8 mouse cellular contexts compared by ENCODE assay signal in genomic region chr7:28376011-28376771, GRCm38 (mm10). TPM values are rescaled to one million over a fixed set of nuclear protein-coding genes. Genes with fewer than 3 reads are reported as not detected.
A peak's percentile ranks its signal among the peaks of the same experiment; 100 is the strongest.
DNase-seq lines count a peak whose midpoint lies in the region; ATAC-seq and TF ChIP-seq lines count a peak whose summit lies in the region.

No protein-coding gene starts in this region.

- peak; percentile 4 for ATAC-seq in liver, embryonic 16.5 days (ENCODE audit: low read depth)
- ATAC-seq in neural tube, embryonic 14.5 days (ENCODE audit: low read depth) = no peak

- peaks cover 83% of the 10 kb centered on the region for H3K4me1 ChIP-seq in liver, embryonic 16.5 days (ENCODE audit: control insufficient read depth, low read depth, low read length)
- peaks cover 13% of the 10 kb centered on the region for H3K4me1 ChIP-seq in neural tube, embryonic 14.5 days (ENCODE audit: control insufficient read depth, insufficient read depth, low read length)

- intact Hi-C loops in gastrocnemius, adult 2 months (cut with DNase I) = no loop called here

- H3K4me2 ChIP-seq in liver, embryonic 16.5 days (ENCODE audit: low read depth, low read length) = peak overlapping the region; percentile 96
- H3K4me2 ChIP-seq in neural tube, embryonic 14.5 days (ENCODE audit: low read depth, low read length) = peak overlapping the region; percentile 73

- no peak for TF ChIP-seq CTCF in gastrocnemius, adult 2 months (IDR thresholded peaks at IDR 0.05)

- peaks cover 4% of the 10 kb centered on the region; the same call in 1 of the 2 replicates for H3K36me3 ChIP-seq in liver, embryonic 16.5 days (ENCODE audit: control insufficient read depth, insufficient read depth)
- no peaks in the 10 kb centered on the region for H3K36me3 ChIP-seq in neural tube, embryonic 14.5 days (ENCODE audit: control insufficient read depth, insufficient read depth, low read length)

- peak overlapping the region; percentile 94 for H3K27ac ChIP-seq in gastrocnemius, adult 2 months
- H3K27ac ChIP-seq in liver, embryonic 16.5 days (ENCODE audit: low read length) = peak overlapping the region; percentile 96
- peak overlapping the region; percentile 82 for H3K27ac ChIP-seq in neural tube, embryonic 14.5 days (ENCODE audit: low read depth, low read length)

- H3K9me3 ChIP-seq in liver, embryonic 16.5 days (replicated peaks; ENCODE audit: control insufficient read depth, low read length) = no peaks in the 10 kb centered on the region
- no peaks in the 10 kb centered on the region for H3K9me3 ChIP-seq in neural tube, embryonic 14.5 days (ENCODE audit: control insufficient read depth, low read length)

- H3K9ac ChIP-seq in liver, embryonic 16.5 days (ENCODE audit: low read depth, low read length) = peak overlapping the region; percentile 77
- H3K9ac ChIP-seq in neural tube, embryonic 14.5 days (replicated peaks; ENCODE audit: low read depth, low read length) = peak overlapping the region; percentile 55

- DNase-seq in A20 (ENCODE audit: low read depth, low spot score) = peak; percentile 90
- DNase-seq in adrenal gland, adult 2 months = peak; percentile 87
- DNase-seq in gastrocnemius, adult 2 months = peak; percentile 93
- peak; percentile 93 for DNase-seq in induced T-regulatory cell, adult 2 months (ENCODE audit: low read depth)
- peak; percentile 92 for DNase-seq in urinary bladder, postnatal 14 days (ENCODE audit: low spot score)
- no peak for DNase-seq in left cerebral cortex, adult 18-20 months (ENCODE audit: low spot score in 2 of 2)

- peaks cover 3% of the 10 kb centered on the region; the same call in 1 of the 2 replicates for H3K27me3 ChIP-seq in liver, embryonic 16.5 days (ENCODE audit: control insufficient read depth, insufficient read depth, low read depth, low read length)
- no peaks in the 10 kb centered on the region for H3K27me3 ChIP-seq in neural tube, embryonic 14.5 days (ENCODE audit: control insufficient read depth, insufficient read depth, low read length)

- 5% methylated on average over 30 of the region's 30 CpGs for WGBS in liver, embryonic 16.5 days (ENCODE audit: insufficient replicate concordance)
- WGBS in neural tube, embryonic 14.5 days = 5% methylated on average over 30 of the region's 30 CpGs

- peak overlapping the region; percentile 91 for H3K4me3 ChIP-seq in gastrocnemius, adult 2 months
- H3K4me3 ChIP-seq in liver, embryonic 16.5 days (ENCODE audit: low read depth, low read length) = peak overlapping the region; percentile 61
- peak overlapping the region; percentile 33 for H3K4me3 ChIP-seq in neural tube, embryonic 14.5 days (ENCODE audit: low read depth, low read length)

RNA-seq across cellular contexts. Expression of gene Plekhg2, which starts 3.8 kb away (rescaled TPM):
- 10 to 100 TPM; 14.9 to 15.6 TPM for total RNA-seq in adrenal gland, adult 2 months (2021)
- polyA plus RNA-seq in adrenal gland, adult 2 months (2012; rRNA removed) = 22.5 and 23.2 TPM in 2 replicates
- total RNA-seq in gastrocnemius, adult 2 months (2021) = 1 to 10 TPM; 4.0 to 7.5 TPM
- 4.8 and 6.3 TPM in 2 replicates for polyA plus RNA-seq in liver, embryonic 16.5 days (2015; fragmentation: Nextera tagmentation; extraction: Ambion mirVana)
- polyA plus RNA-seq in neural tube, embryonic 14.5 days (2014; fragmentation: Nextera tagmentation; extraction: Ambion mirVana) = 15.9 and 23.5 TPM in 2 replicates
- total RNA-seq in left cerebral cortex, adult 18-20 months (2021) = 1 to 10 TPM; 4.8 to 5.2 TPM

RNA-seq across cellular contexts. Expression of gene Zfp36, which starts 3.9 kb away (rescaled TPM):
- total RNA-seq in adrenal gland, adult 2 months (2021) = 10 to 100 TPM; 16.3 to 19.4 TPM
- 25.9 and 32.3 TPM in 2 replicates for polyA plus RNA-seq in adrenal gland, adult 2 months (2012; rRNA removed)
- total RNA-seq in gastrocnemius, adult 2 months (2021) = 10 to 100 TPM; 10.0 to 36.7 TPM
- 7.9 and 10.8 TPM in 2 replicates for polyA plus RNA-seq in liver, embryonic 16.5 days (2015; fragmentation: Nextera tagmentation; extraction: Ambion mirVana)
- 2.6 and 3.7 TPM in 2 replicates for polyA plus RNA-seq in neural tube, embryonic 14.5 days (2014; fragmentation: Nextera tagmentation; extraction: Ambion mirVana)
- 1 to 10 TPM; 1.4 to 2.3 TPM for total RNA-seq in left cerebral cortex, adult 18-20 months (2021)

RNA-seq across cellular contexts. Expression of gene Med29, which starts 16.3 kb away (rescaled TPM):
- total RNA-seq in adrenal gland, adult 2 months (2021) = 10 to 100 TPM; 39.6 to 49.7 TPM
- polyA plus RNA-seq in adrenal gland, adult 2 months (2012; rRNA removed) = 72.1 and 88.5 TPM in 2 replicates
- total RNA-seq in gastrocnemius, adult 2 months (2021) = 10 to 100 TPM; 22.1 to 28.3 TPM
- polyA plus RNA-seq in liver, embryonic 16.5 days (2015; fragmentation: Nextera tagmentation; extraction: Ambion mirVana) = 20.5 and 21.6 TPM in 2 replicates
- polyA plus RNA-seq in neural tube, embryonic 14.5 days (2014; fragmentation: Nextera tagmentation; extraction: Ambion mirVana) = 38.3 and 42.2 TPM in 2 replicates
- 10 to 100 TPM; 20.3 to 22.0 TPM for total RNA-seq in left cerebral cortex, adult 18-20 months (2021)

RNA-seq across cellular contexts. Expression of gene Paf1, which starts 16.6 kb away (rescaled TPM):
- total RNA-seq in adrenal gland, adult 2 months (2021) = 100 to 1,000 TPM in 1 of 2 experiments, 10 to 100 TPM in 1; 73.4 to 104 TPM
- 323 and 399 TPM in 2 replicates for polyA plus RNA-seq in adrenal gland, adult 2 months (2012; rRNA removed)
- total RNA-seq in gastrocnemius, adult 2 months (2021) = 10 to 100 TPM; 31.0 to 35.0 TPM
- 24.7 and 25.8 TPM in 2 replicates for polyA plus RNA-seq in liver, embryonic 16.5 days (2015; fragmentation: Nextera tagmentation; extraction: Ambion mirVana)
- 81.9 and 87.2 TPM in 2 replicates for polyA plus RNA-seq in neural tube, embryonic 14.5 days (2014; fragmentation: Nextera tagmentation; extraction: Ambion mirVana)
- total RNA-seq in left cerebral cortex, adult 18-20 months (2021) = 10 to 100 TPM; 54.8 to 59.0 TPM

RNA-seq across cellular contexts. Expression of gene Rps16, which starts 25.7 kb away (rescaled TPM):
- total RNA-seq in adrenal gland, adult 2 months (2021) = 1,000 to 10,000 TPM in 1 of 2 experiments, 100 to 1,000 TPM in 1; 895 to 1,085 TPM
- polyA plus RNA-seq in adrenal gland, adult 2 months (2012; rRNA removed) = 555 and 709 TPM in 2 replicates
- total RNA-seq in gastrocnemius, adult 2 months (2021) = 100 to 1,000 TPM; 373 to 449 TPM
- polyA plus RNA-seq in liver, embryonic 16.5 days (2015; fragmentation: Nextera tagmentation; extraction: Ambion mirVana) = 531 and 598 TPM in 2 replicates
- polyA plus RNA-seq in neural tube, embryonic 14.5 days (2014; fragmentation: Nextera tagmentation; extraction: Ambion mirVana) = 498 and 551 TPM in 2 replicates
- total RNA-seq in left cerebral cortex, adult 18-20 months (2021) = 100 to 1,000 TPM; 462 to 497 TPM

Comparison
In these comparisons a context has a peak if more than half of its experiments do, and no peak if none do; other contexts are left out.
1. DNase-seq: peak in A20 (single experiment), adrenal gland, adult 2 months (single experiment), gastrocnemius, adult 2 months (single experiment), induced T-regulatory cell, adult 2 months (single experiment) and urinary bladder, postnatal 14 days (single experiment); none in left cerebral cortex, adult 18-20 months (0 of 2).
2. H3K4me3 ChIP-seq: peak in every context shown above with its lines; median percentile 91 in gastrocnemius, adult 2 months; 61 in liver, embryonic 16.5 days; 33 in neural tube, embryonic 14.5 days.
3. Peak in every context shown above with its lines, with median percentiles within 50 percentile points of each other: H3K27ac ChIP-seq.